Mouse (Mus musculus) kidney, postnatal 0 days (tissue): ENCODE data around the gene Gm17720. TPM values are rescaled to one million over a fixed set of nuclear protein-coding genes. Genes with fewer than 3 reads are reported as not detected.
"Not testable (repeated sequence)": the region's sequence is repeated elsewhere in the genome, so short reads cannot be mapped to it uniquely, and the experiment has no call there.

Experiments used
- ATAC-seq: fragments of 200-750 bp; cut with Nextera tagmentation; replicated peaks from 2 replicates; pipeline ENCODE4 v1.8.0; 2017; ENCODE audit warnings: low read depth, moderate number of reproducible peaks, moderate TSS enrichment, moderate library complexity; ENCODE audit not compliant: low FRiP score
- DNase-seq: peaks from one replicate; pipeline ENCODE4 v3.0.0-alpha.2; 2016; ENCODE audit warnings: low spot score
- H3K27ac ChIP-seq: fragments of 300-500 bp; sonication (generic); 2 replicates; pipeline ENCODE4 v1.5.1; 2014; ENCODE audit warnings: mild to moderate bottlenecking
- H3K27me3 ChIP-seq: fragments of 300-500 bp; sonication (generic); 2 replicates; pipeline ENCODE4 v1.6.1; 2014; ENCODE audit warnings: low read length, mixed read lengths; ENCODE audit not compliant: insufficient read depth
- H3K36me3 ChIP-seq: fragments of 300-500 bp; sonication (generic); 2 replicates; pipeline ENCODE4 v1.6.1; 2014; ENCODE audit warnings: low read length, mixed read lengths; ENCODE audit not compliant: insufficient read depth
- H3K4me1 ChIP-seq: fragments of 300-500 bp; sonication (generic); replicated peaks from 2 replicates; pipeline ENCODE4 v1.6.1; 2014; ENCODE audit warnings: antibody characterized with exemption, low read length, mixed read lengths; ENCODE audit not compliant: insufficient read depth
- H3K4me2 ChIP-seq: fragments of 300-500 bp; sonication (generic); 2 replicates; pipeline ENCODE4 v1.6.1; 2014; ENCODE audit warnings: mild to moderate bottlenecking, low read length, moderate library complexity, mixed read lengths
- H3K4me3 ChIP-seq: fragments of 300-500 bp; sonication (generic); replicated peaks from 2 replicates; pipeline ENCODE4 v1.5.1; 2014; ENCODE audit warnings: low read depth, low read length
- H3K9ac ChIP-seq: fragments of 300-500 bp; sonication (generic); 2 replicates; pipeline ENCODE4 v1.6.1; 2014; ENCODE audit warnings: low read depth, low read length
- H3K9me3 ChIP-seq: fragments of 300-500 bp; sonication (generic); replicated peaks from 2 replicates; pipeline ENCODE4 v1.6.1; 2016; ENCODE audit warnings: low read length, inconsistent platforms, mixed read lengths
- CTCF ChIP-seq: IDR thresholded peaks from 2 replicates; pipeline ENCODE4 v1.5.1; 2016; ENCODE audit warnings: antibody characterized with exemption, low read depth, mild to moderate bottlenecking, moderate library complexity
- WGBS: fragments of 180-500 bp; shearing (Covaris S2); extraction: QIAGEN DNeasy Blood & Tissue Kit; methylation state at CpG from one replicate; pipeline ENCODE4 v1.1.7; 2014; 5-methylcytosine and 5-hydroxymethylcytosine counted together
- polyA plus RNA-seq: library from polyadenylated mRNA; unstranded; fragments of >200 nt; fragmentation: Nextera tagmentation; extraction: Ambion mirVana; gene quantifications from 2 replicates; pipeline ENCODE4 v1.2.1, GENCODE M21; 2015

Gene Gm17720
- polyA plus RNA-seq, 1 experiment from 2014 or later, result not detected

- ATAC-seq, result no peak
- 74% methylated on average over 6 of the region's 6 CpGs for WGBS
These were observed 51.3 kb downstream of the Gm17720 start for GRCm38 (mm10) chr8:110051208-110051607.

GRCm38 (mm10) chr8:110040509-110040908, 62.0 kb downstream of the Gm17720 start:
- Histone ChIP-seq H3K9ac (no peak overlapping the region), H3K4me1 (no peaks in the 10 kb centered on the region), H3K27ac (no peak overlapping the region), H3K4me2 (no peak overlapping the region), H3K36me3 (no peaks in the 10 kb centered on the region), H3K9me3 (no peaks in the 10 kb centered on the region), H3K4me3 (no peak overlapping the region), H3K27me3 (no peaks in the 10 kb centered on the region)
- TF ChIP-seq CTCF, result no peak
- WGBS, result 75% methylated on average over 4 of the region's 4 CpGs
- DNase-seq, result no peak
- ATAC-seq, result no peak

More at GRCm38 (mm10) chr8:110051208-110051607, 51.3 kb downstream of the Gm17720 start:
- DNase-seq, result no peak
- no peak for TF ChIP-seq CTCF
- Histone ChIP-seq H3K36me3 (no peaks in the 10 kb centered on the region), H3K4me2 (no peak overlapping the region), H3K27ac (no peak overlapping the region), H3K9me3 (no peaks in the 10 kb centered on the region), H3K27me3 (no peaks in the 10 kb centered on the region), H3K4me1 (no peaks in the 10 kb centered on the region), H3K4me3 (no peak overlapping the region), H3K9ac (no peak overlapping the region)

GRCm38 (mm10) chr8:110039659-110040058, 62.9 kb downstream of the Gm17720 start, which contains the start of gene Chst4:
Gene Chst4, minus strand, starts transcription at chr8:110039740.
- WGBS, result 79% methylated on average over 5 of the region's 5 CpGs
- TF ChIP-seq CTCF, result no peak
- Histone ChIP-seq H3K4me2 (no peak within 1 kb of the TSS), H3K27me3 (no peaks in the 10 kb centered on the region), H3K27ac (no peak within 1 kb of the TSS), H3K4me3 (no peak within 1 kb of the TSS), H3K4me1 (no peaks in the 10 kb centered on the region), H3K36me3 (no peaks in the 10 kb centered on the region), H3K9me3 (no peaks in the 10 kb centered on the region), H3K9ac (no peak within 1 kb of the TSS)
- no peak for ATAC-seq
- DNase-seq, result no peak

GRCm38 (mm10) chr8:110039216-110039615, 63.3 kb downstream of the Gm17720 start:
- Histone ChIP-seq H3K4me2 (no peak overlapping the region), H3K9me3 (no peaks in the 10 kb centered on the region), H3K4me1 (no peaks in the 10 kb centered on the region), H3K9ac (no peak overlapping the region), H3K27ac (no peak overlapping the region), H3K4me3 (no peak overlapping the region), H3K27me3 (no peaks in the 10 kb centered on the region), H3K36me3 (no peaks in the 10 kb centered on the region)
- WGBS, result 29% methylated on average over 7 of the region's 7 CpGs
- TF ChIP-seq CTCF, result no peak
- no peak for DNase-seq
- ATAC-seq, result no peak

GRCm38 (mm10) chr8:110036156-110036555, 66.4 kb downstream of the Gm17720 start:
- H3K4me3 ChIP-seq, result no peak overlapping the region
- no peak for TF ChIP-seq CTCF
- H3K36me3 ChIP-seq, result no peaks in the 10 kb centered on the region
- no peak overlapping the region for H3K27ac ChIP-seq
- H3K4me1 ChIP-seq, result no peaks in the 10 kb centered on the region
- H3K9me3 ChIP-seq, result no peaks in the 10 kb centered on the region
- no peak for ATAC-seq
- 81% methylated on average over 2 of the region's 2 CpGs for WGBS
- no peak overlapping the region for H3K9ac ChIP-seq
- no peak overlapping the region for H3K4me2 ChIP-seq
- no peak for DNase-seq
- no peaks in the 10 kb centered on the region for H3K27me3 ChIP-seq

- 82% methylated on average over 4 of the region's 4 CpGs for WGBS
- no peaks in the 10 kb centered on the region for H3K9me3 ChIP-seq
- no peak overlapping the region for H3K9ac ChIP-seq
- H3K27ac ChIP-seq, result no peak overlapping the region
- H3K27me3 ChIP-seq, result no peaks in the 10 kb centered on the region
- TF ChIP-seq CTCF, result no peak
- no peak overlapping the region for H3K4me2 ChIP-seq
- H3K36me3 ChIP-seq, result no peaks in the 10 kb centered on the region
- no peaks in the 10 kb centered on the region for H3K4me1 ChIP-seq
- ATAC-seq (no peak), DNase-seq (no peak)
- no peak overlapping the region for H3K4me3 ChIP-seq
These were observed 68.2 kb downstream of the Gm17720 start for GRCm38 (mm10) chr8:110034331-110034730.

GRCm38 (mm10) chr8:110033771-110034170, 68.8 kb downstream of the Gm17720 start:
- ATAC-seq, H3K36me3 ChIP-seq, DNase-seq, H3K4me3 ChIP-seq, H3K4me1 ChIP-seq, H3K4me2 ChIP-seq, H3K9ac ChIP-seq, H3K27ac ChIP-seq, H3K27me3 ChIP-seq, H3K9me3 ChIP-seq: not testable (repeated sequence)
- WGBS, result 37% methylated on average over 8 of the region's 8 CpGs

Other genes with a start within 250 kb of the Gm17720 start
- gene Phlpp2, start 234.2 kb downstream of the Gm17720 start, polyA plus RNA-seq, result 1.6 and 1.8 TPM in 2 replicates
- gene Marveld3, start 140.6 kb downstream of the Gm17720 start, polyA plus RNA-seq, result 8.2 and 8.4 TPM in 2 replicates
- gene Tat, start 112.3 kb downstream of the Gm17720 start, polyA plus RNA-seq, result not detected in 2 replicates
- gene Chst4, start 63.0 kb downstream of the Gm17720 start, polyA plus RNA-seq, result 0.14 TPM in 1 of 2 replicates, not detected in the other
- 5.1 and 5.6 TPM in 2 replicates for gene Zfp612, start 23.0 kb downstream of the Gm17720 start, polyA plus RNA-seq
- gene Gm21964, start 1.5 kb downstream of the Gm17720 start, polyA plus RNA-seq, result not detected in 2 replicates
- not detected in 2 replicates for gene Calb2, start 65.5 kb upstream of the Gm17720 start, polyA plus RNA-seq
- 8.0 and 9.2 TPM in 2 replicates for gene Cmtr2, start 112.9 kb upstream of the Gm17720 start, polyA plus RNA-seq
- gene Hydin, start 164.2 kb upstream of the Gm17720 start, polyA plus RNA-seq, result 0.03 TPM in 1 of 2 replicates, not detected in the other